Mouse (Mus musculus) testis, adult 2 months (tissue): ENCODE results near the gene Ascl3. TPM values are rescaled to one million over a fixed set of nuclear protein-coding genes. Genes with fewer than 3 reads are reported as not detected.

Experiments used
- H3K27ac ChIP-seq: fragments of 200-500 bp; 2 replicates; pipeline ENCODE4 v1.5.1; 2012; ENCODE audit warnings: low read depth, low read length; ENCODE audit not compliant: control insufficient read depth, insufficient read depth
- H3K27me3 ChIP-seq: fragments of 200-500 bp; 2 replicates; pipeline ENCODE4 v1.6.1; 2012; ENCODE audit warnings: mild to moderate bottlenecking, low read length, moderate library complexity; ENCODE audit not compliant: control insufficient read depth, insufficient read depth
- H3K36me3 ChIP-seq: fragments of 200-500 bp; 2 replicates; pipeline ENCODE4 v1.6.1; 2012; ENCODE audit warnings: mild to moderate bottlenecking, low read length; ENCODE audit not compliant: control insufficient read depth, insufficient read depth
- H3K4me1 ChIP-seq: fragments of 200-500 bp; 2 replicates; pipeline ENCODE4 v1.6.1; 2012; ENCODE audit warnings: low read length; ENCODE audit not compliant: control insufficient read depth, insufficient read depth
- H3K4me3 ChIP-seq: fragments of 200-500 bp; 2 replicates; pipeline ENCODE4 v1.5.1; 2012; ENCODE audit warnings: low read depth, mild to moderate bottlenecking, low read length, moderate library complexity, mixed read lengths; ENCODE audit not compliant: control insufficient read depth
- CTCF ChIP-seq: fragments of 200-500 bp; IDR thresholded peaks from 2 replicates; pipeline ENCODE4 v1.5.1; 2012; ENCODE audit warnings: low read depth, mild to moderate bottlenecking, inconsistent platforms, low read length, moderate library complexity; ENCODE audit not compliant: control insufficient read depth, insufficient read depth, insufficient replicate concordance
- POLR2A ChIP-seq: fragments of 200-500 bp; IDR thresholded peaks from 2 replicates; pipeline ENCODE4 v1.6.1; 2012; ENCODE audit warnings: low read depth, mild to moderate bottlenecking, inconsistent platforms, low read length, moderate library complexity; ENCODE audit not compliant: control insufficient read depth
- polyA plus RNA-seq: library from polyadenylated mRNA; depleted of rRNA; stranded (reverse); fragments of >200 nt; gene quantifications from 2 replicates; pipeline ENCODE4 v1.2.3, GENCODE M21; 2012

Gene Ascl3
- polyA plus RNA-seq, 1 experiment: 0.95 TPM

- no peaks in the 10 kb centered on the region for H3K36me3 ChIP-seq
- H3K4me1 ChIP-seq: peaks cover 5% of the 10 kb centered on the region; the same call in 1 of the 2 replicates
- no peak overlapping the region for H3K4me3 ChIP-seq
- no peak overlapping the region for H3K27ac ChIP-seq
- TF ChIP-seq POLR2A: no peak
- TF ChIP-seq CTCF: no peak
- H3K27me3 ChIP-seq: no peaks in the 10 kb centered on the region
Observed at GRCm38 (mm10) chr7:109754034-109754433, 22.5 kb upstream of the Ascl3 start.

GRCm38 (mm10) chr7:109752008-109752925 is 20.7 kb upstream of the Ascl3 start, which contains the start of gene Tmem9b:
TSS of gene Tmem9b (minus strand) at chr7:109752875.
- H3K27ac ChIP-seq: peak within 1 kb of the TSS; percentile 60
- H3K4me1 ChIP-seq: peaks cover 5% of the 10 kb centered on the region; the same call in 1 of the 2 replicates
- TF ChIP-seq POLR2A (peak; percentile 72), CTCF (peak; percentile 22; the same call in 1 of the 2 replicates)
- no peaks in the 10 kb centered on the region for H3K27me3 ChIP-seq
- peak within 1 kb of the TSS; percentile 84 for H3K4me3 ChIP-seq
- H3K36me3 ChIP-seq: peaks cover 1% of the 10 kb centered on the region; the same call in 1 of the 2 replicates

DNA sequence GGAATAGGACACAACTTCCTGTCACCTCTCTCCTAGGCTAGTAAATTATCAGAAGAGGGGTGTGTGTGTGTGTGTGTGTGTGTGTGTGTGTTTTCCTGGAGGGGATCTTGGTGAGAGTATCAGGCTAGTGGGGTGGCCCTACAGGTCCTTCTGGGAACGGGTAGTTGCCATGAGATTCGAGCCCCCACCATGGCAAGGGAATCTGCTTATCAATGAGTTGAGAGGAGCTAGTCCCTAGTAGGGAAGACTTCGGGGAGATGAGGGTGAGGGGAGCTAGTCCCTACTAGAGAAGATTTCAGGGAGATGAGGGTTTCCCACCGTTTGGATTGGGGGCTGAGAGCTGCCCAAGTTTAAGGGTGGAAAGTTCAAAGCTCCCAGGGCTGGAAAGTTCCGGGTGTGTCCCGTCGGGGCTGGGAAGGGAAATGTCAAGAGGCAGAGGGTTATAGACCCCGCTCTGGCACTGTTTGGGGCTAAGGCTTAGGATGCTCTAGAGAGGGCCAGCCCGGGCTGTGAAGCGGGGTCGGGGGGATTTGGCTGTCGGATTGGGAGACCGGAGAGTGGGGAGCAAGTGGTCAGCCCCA is 20.0 kb upstream of the Ascl3 start:
- Histone ChIP-seq H3K4me3 (peak overlapping the region; percentile 84), H3K4me1 (peaks cover 5% of the 10 kb centered on the region; the same call in 1 of the 2 replicates), H3K27me3 (no peaks in the 10 kb centered on the region), H3K36me3 (peaks cover 1% of the 10 kb centered on the region; the same call in 1 of the 2 replicates), H3K27ac (peak overlapping the region; percentile 23; the same call in 1 of the 2 replicates)
- TF ChIP-seq CTCF (no peak), POLR2A (no peak)

DNA sequence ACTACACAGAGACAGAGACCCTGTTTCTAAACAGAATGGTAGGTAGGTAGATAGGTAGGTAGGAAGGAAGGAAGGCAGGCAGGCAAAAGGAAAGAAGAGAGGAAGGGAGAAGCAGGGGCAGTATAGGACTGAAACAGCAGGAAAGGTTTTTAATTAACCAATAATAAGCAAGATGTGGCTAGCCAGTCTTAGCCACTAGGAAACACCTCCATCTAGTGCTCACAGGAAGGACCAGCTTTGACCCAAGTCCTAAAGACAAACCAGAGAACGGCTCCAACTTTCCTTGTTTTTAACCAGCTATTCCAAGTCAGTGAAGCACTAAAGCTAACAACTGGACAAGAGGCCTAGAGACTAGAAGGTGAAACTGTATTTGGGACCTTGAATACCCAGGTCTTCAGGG is 16.2 kb upstream of the Ascl3 start:
- no peak overlapping the region for H3K27ac ChIP-seq
- H3K27me3 ChIP-seq: no peaks in the 10 kb centered on the region
- no peak overlapping the region for H3K4me3 ChIP-seq
- H3K4me1 ChIP-seq: peaks cover 5% of the 10 kb centered on the region; the same call in 1 of the 2 replicates
- H3K36me3 ChIP-seq: peaks cover 1% of the 10 kb centered on the region; the same call in 1 of the 2 replicates
- no peak for TF ChIP-seq CTCF
- no peak for TF ChIP-seq POLR2A

DNA sequence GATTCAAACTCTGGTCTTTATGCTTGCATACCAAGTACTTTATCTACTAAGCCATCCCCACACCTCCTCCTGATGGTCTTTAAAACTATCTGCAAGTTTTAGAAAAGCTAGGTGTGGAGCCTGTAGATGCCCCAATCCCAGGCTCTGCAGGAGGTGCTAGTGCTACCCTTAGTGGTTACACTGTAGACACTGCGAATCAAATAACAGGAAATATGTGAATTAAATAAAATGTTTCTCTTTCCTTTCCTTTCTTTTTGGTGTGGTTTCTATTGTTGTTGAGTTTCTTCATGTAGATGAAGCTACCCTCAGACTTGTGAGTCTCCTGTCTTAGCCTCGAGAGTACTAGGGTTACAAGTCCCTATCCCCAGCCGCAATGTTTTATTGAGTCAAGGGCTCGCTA is 10.2 kb upstream of the Ascl3 start:
- peak overlapping the region; percentile 71 for H3K4me3 ChIP-seq
- TF ChIP-seq CTCF: no peak
- no peak for TF ChIP-seq POLR2A
- H3K27me3 ChIP-seq: no peaks in the 10 kb centered on the region
- H3K27ac ChIP-seq: no peak overlapping the region
- H3K36me3 ChIP-seq: peaks cover 2% of the 10 kb centered on the region
- no peaks in the 10 kb centered on the region; the same call in 1 of the 2 replicates for H3K4me1 ChIP-seq

GRCm38 (mm10) chr7:109741060-109741459 is 9.5 kb upstream of the Ascl3 start:
- H3K4me3 ChIP-seq: peak overlapping the region; percentile 71; the same call in 1 of the 2 replicates
- TF ChIP-seq POLR2A: no peak
- TF ChIP-seq CTCF: no peak
- peaks cover 2% of the 10 kb centered on the region for H3K36me3 ChIP-seq
- H3K27ac ChIP-seq: no peak overlapping the region
- no peaks in the 10 kb centered on the region for H3K27me3 ChIP-seq
- no peaks in the 10 kb centered on the region; the same call in 1 of the 2 replicates for H3K4me1 ChIP-seq

- Histone ChIP-seq H3K4me3 (no peak overlapping the region), H3K27ac (no peak overlapping the region), H3K36me3 (peaks cover 2% of the 10 kb centered on the region), H3K27me3 (no peaks in the 10 kb centered on the region), H3K4me1 (no peaks in the 10 kb centered on the region; the same call in 1 of the 2 replicates)
- TF ChIP-seq POLR2A (no peak), CTCF (no peak)
Observed at GRCm38 (mm10) chr7:109739822-109740370, 8.4 kb upstream of the Ascl3 start.
